Mouse (Mus musculus) B cell, adult 62 days (primary cell): ENCODE data around the gene Rps6ka1. TPM values are rescaled to one million over a fixed set of nuclear protein-coding genes. Genes with fewer than 3 reads are reported as not detected.

Experiments used
- total RNA-seq: library from RNA; stranded (reverse); gene quantifications from 4 replicates; pipeline ENCODE4 v1.2.4, GENCODE M21; 2023

The Rps6ka1 gene
- 69.7 to 87.8 TPM (median 78.9 TPM) in 4 replicates for total RNA-seq

GRCm38 (mm10) chr4:133887672-133888453 is at the start of gene Rps6ka1:
TSS of gene Rps6ka1 (minus strand) at chr4:133887797.

Other genes starting within 250 kb of the Rps6ka1 start
- 256 to 275 TPM (median 267 TPM) in 4 replicates for gene Zdhhc18, start 237.6 kb downstream of the Rps6ka1 start, total RNA-seq
- 15.6 to 23.0 TPM (median 22.3 TPM) in 4 replicates for gene Pigv, start 215.2 kb downstream of the Rps6ka1 start, total RNA-seq
- gene Arid1a, start 131.0 kb downstream of the Rps6ka1 start, total RNA-seq = 322 to 337 TPM (median 331 TPM) in 4 replicates
- 307 to 323 TPM (median 317 TPM) in 4 replicates for gene Hmgn2, start 80.9 kb upstream of the Rps6ka1 start, total RNA-seq
- gene Dhdds, start 113.1 kb upstream of the Rps6ka1 start, total RNA-seq = 26.2 to 33.2 TPM (median 31.3 TPM) in 4 replicates
- not detected in 4 replicates for gene Lin28a, start 131.0 kb upstream of the Rps6ka1 start, total RNA-seq
- gene Zfp683, start 166.0 kb upstream of the Rps6ka1 start, total RNA-seq = not detected in 4 replicates
- gene Crybg2, start 173.0 kb upstream of the Rps6ka1 start, total RNA-seq = 8.5 to 12.5 TPM (median 10.6 TPM) in 4 replicates
- gene Cd52, start 207.3 kb upstream of the Rps6ka1 start, total RNA-seq = 1,472 to 1,719 TPM (median 1,551 TPM) in 4 replicates
- gene Ubxn11, start 214.8 kb upstream of the Rps6ka1 start, total RNA-seq = 42.9 to 49.3 TPM (median 46.2 TPM) in 4 replicates
- 609 to 689 TPM (median 657 TPM) in 4 replicates for gene Sh3bgrl3, start 241.0 kb upstream of the Rps6ka1 start, total RNA-seq